Mouse (Mus musculus): ENCODE results near the gene Pml.
"Not testable (repeated sequence)": the region's sequence is repeated elsewhere in the genome, so short reads cannot be mapped to it uniquely, and the experiment has no call there.

The Pml gene

DNA sequence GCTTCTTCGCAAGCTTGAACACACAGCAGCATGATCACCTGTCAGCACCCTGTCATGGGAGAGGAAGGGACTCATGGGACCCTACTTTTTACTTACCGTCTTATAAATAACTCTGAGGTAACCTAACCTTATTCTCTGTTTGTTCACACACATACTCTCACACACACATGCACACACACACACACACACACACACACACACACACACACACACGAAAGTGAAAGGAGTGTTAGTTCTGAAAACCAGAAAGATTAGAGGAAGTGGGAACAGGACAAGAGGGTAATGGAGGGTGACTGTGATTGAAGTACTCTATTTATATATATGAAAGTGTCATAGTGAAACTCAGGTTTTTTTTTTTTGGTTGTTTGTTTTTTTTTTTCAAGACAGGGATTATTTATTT is 21.5 kb upstream of the Pml start:
- no peak for DNase-seq

DNA sequence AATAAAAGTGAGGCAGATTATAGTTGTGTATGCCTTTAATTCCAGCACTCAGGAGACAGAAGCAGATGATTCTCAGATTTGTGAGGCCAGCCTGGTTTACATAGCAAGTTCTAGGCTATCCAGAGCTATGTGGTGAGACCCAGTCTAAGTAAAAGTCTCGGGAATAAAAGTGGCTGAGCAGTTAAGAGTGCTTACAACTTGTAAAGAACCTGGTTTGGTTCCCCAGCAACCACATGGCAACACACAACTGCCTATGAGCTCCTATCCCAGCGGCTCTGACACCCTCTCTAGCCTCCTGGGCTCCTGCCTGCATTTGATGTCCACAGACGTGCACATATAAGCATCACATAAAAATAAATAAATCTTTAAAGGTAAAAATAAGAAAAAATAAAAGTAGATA is 20.5 kb upstream of the Pml start:
- DNase-seq, result no peak

DNA sequence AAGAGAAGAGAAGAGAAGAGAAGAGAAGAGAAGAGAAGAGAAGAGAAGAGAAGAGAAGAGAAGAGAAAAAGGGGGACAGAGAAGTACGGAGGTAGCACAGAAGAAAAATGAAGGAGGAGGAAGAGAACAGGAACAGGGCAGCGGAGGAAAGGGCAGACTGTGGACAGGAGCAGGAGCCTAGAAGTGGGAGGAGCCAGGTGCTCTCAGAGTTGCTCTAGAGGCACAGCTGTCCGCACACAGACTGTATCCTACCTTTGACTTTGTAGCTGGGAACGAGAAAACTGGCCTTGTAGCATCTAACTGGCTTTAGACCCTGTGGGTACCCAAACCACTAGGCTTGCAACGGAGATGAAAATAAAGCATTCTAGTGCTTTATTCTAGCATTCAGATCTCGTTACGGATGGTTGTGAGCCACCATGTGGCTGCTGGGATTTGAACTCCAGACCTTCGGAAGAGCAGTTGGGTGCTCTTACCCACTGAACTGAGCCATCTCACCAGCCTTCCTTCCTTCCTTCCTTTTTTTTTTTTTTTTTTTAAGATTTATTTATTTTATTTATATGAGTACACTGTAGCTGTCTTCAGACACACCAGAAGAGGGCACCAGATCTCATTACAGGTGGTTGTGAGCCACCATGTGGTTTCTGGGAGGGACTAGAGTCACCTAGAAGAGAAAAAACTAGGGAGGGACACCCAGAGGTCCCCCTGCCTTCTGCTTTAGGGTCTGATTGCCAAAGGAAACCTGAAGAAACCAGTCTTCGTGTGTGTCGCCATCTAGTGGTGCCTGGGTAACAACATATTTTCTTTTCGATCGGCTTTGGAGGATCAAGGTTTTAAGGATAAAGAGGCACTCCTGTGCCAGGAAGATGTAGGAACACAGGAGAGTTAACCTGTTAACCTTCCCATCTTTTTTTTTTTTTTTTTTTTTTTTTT is 19.1 kb upstream of the Pml start:
- peak; percentile 74 to 84 for DNase-seq

DNA sequence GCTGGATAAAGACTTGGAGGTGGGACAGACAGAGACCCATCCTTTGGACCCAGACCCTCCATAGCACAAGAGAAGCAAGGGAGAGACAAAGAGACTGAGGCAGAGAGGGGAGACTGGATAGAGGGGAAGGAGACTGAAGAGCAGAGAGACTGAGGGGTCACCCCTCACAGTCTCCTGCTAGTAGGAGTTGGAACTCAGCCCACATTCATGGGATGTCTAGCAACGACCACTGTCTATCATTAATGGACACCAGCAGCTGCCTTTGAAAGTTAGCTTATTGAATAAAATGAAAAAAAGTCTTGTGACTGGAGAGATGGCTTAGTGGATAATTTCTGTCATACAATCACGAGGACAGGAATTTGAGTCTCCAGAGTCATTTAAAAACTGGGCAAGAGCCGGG is 17.5 kb upstream of the Pml start:
- no peak for DNase-seq

DNA sequence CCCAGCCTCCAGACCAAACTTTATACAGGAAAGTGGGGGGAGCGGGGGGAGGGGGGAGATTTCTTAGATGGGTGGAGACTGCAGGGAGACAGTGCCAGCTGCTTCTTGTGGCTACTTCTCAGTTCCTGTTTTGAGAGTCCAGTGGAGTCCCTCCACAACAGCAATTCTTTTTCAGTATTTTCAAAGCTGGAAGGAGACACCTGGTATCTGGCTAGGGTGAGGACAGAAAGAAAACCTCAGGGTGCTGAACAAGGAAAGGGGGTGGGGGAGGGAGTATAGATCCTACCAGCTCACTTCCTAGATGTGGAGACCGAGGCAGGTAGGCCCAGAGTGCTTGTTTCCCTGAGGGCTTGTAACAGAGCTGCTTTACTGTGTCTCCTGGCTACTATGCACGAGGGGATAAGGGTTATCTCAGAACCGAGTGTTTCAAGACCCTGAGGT is 17.0 kb upstream of the Pml start:
- DNase-seq, result no peak

DNA sequence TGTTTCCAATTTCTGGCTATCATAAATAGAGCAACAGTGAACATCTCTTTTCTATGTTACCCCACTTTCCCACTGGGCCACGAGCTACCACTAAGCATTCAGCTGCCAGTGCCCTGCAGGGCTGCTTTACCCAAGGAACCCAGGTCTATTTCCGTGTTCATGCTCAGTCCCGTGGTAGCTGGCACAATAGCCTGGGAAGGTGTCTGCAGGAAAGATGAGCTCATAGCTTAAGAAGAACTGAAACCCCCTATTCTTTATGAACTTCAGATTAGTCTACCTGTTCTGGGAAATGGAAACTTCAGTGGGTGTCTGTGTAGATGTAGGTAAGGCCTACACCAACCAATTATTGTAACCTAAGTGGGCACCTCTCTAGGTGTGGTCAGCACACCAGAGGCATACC is 15.8 kb upstream of the Pml start:
- DNase-seq, result no peak

DNA sequence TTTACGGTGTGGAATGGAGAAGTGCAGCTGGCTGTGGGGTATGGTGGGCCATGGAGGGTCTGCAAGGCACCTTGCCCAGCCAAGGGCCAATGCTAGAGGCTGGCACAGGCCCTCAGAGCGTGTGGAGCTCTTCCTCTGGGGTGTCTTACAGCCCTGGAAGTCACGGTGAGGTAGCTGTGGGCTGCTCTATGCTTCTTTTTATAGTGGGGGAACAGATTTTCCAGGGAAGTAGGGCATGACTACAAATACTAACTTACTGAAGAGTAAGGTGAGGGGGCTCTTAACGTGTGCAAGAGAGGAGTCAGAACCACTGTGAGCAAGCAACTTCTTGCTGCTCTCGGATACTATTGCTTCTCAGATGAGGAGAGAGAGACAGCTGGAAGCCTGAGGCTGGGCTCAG is 12.9 kb upstream of the Pml start:
- no peak for DNase-seq

DNA sequence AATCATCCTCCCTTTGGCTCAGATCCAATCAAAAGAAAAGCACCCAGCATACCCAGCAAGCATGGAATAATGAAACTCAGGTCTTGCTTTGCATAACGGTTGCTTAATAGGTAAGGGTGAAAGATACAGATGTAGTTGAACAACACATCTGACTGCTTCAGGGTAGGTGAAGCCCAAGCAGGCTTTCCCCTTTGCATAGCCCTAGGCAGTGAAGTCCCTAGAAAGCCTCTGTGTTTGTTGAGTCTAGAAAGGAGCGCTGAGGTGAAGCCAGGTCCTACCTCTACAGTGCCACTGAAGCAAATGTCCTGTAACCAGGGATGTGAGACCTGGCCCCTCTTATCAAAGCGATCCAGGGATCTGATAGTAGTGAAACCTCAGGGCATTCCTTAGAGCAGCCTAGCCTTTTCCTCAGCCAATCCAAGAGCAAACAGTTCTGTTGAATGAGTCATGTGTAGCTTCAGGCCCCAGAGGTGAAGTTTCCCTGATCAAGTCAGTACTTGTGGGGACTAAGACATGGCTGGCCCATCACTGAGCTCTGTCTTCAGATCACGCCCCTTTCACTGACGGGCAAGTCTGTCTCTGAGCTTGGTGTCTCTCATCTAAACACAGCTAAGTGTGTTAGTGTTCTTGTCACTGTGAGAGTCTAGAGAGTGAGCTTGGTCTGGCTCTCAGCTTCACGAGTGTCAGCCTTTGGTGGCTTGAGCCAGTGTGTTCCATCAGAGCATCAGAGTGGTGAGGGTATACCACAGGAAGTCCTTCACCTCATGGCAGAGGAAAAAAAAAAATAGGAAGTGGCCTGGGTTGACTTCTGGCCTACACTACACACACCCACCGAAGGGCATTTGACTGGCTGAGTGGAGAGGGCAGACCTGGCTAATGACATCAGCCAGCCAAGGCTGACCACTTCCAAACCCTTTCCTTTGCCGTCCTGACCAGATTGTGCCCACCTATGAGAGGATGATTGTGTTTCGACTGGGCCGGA is 6.4 kb upstream of the Pml start:
- DNase-seq, result no peak

DNA sequence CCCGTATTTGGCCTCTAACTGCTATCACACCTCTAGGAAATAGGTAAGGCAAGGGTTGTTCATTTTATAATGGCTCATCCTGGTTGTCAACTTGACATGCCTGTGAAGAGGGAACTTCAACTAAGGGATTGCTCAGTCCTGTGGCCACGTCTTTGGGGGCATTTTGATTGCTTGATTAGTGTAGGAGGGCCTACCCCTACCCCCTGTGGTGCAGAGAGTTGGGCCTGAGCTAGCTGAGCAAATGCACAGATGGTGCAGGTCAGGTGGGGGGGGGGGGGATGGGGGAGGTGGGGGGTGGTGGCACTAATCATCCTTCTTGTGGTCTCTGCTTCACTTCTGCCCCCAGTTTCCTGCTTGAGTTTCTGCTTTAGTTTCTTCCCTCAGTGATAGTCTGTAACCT is 5.5 kb upstream of the Pml start:
- peak in 1 of 2 experiments; percentile 38 for DNase-seq

DNA sequence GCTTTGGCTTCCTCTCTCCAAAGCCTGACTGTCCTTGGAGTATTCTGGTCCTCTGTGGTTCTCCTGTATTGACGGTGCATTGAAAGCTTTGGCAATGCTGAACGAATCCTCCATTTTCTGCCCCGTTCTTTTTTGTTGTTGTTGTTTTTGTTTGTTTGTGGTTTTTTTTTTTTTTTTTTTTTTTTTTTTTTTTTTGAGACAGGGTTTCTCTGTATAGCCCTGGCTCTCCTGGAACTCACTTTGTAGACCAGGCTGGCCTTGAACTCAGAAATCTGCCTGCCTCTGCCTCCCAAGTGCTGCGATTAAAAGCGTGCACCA is 4.2 kb upstream of the Pml start:
- not testable (repeated sequence) for DNase-seq

DNA sequence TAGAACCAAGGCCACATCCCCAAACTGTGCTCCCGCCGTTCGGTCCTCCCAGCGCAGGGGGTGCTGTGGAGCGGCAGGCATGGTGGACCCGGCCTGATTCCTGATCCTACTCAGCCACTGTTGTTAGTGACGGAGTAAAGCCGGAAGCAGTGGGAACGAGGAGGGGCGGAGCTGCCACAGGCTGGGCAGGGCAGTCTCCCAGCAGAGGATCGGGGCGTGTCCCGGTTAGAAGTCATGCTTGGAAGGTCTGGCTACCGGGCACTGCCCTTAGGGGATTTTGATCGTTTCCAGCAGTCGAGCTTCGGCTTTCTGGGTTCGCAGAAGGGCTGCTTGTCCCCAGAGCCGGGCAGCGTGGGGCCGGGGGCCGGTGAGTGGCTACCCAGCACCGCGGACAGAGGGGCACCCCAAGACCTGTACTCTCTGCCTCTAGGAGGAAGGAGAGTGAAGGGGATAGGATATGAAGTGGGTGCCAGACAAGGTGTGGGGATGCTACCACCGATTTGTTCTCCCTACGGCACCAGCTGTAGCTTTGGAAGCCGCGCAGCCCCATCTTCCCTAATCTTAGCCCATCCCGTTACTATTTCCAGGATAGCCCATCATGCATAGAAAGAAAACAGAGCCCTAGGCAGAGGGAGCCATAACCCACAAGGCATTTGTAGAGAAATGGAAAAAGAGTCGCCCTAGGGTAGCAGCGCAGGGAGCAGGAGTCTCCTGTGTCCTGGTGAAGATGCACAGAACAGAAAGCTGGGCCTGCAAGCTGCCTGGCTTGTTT is 3.6 kb upstream of the Pml start, which contains the start of gene Stoml1:
Stoml1 (plus strand) TSS at position 132 of the 772 bp plus-strand sequence.
- DNase-seq, result peak; percentile 95

DNA sequence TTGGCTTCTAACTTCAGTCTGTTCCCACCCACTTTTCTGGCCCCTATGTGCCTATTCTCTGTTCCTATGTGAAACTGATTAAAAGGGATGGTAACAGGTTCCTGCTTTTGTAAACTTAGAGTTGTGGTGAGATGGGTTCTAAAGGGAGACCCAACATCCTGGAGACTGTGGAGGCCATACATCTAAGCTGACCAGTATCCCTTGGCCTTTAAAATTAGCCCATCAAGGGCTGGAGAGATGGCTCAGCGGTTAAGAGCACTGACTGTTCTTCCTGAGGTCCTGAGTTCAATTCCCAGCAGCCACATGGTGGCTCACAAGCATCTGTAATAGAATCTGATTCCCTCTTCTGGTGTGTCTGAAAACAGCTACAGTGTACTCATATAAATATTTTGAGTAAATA is 1.1 kb upstream of the Pml start:
- DNase-seq, result not testable (repeated sequence)

DNA sequence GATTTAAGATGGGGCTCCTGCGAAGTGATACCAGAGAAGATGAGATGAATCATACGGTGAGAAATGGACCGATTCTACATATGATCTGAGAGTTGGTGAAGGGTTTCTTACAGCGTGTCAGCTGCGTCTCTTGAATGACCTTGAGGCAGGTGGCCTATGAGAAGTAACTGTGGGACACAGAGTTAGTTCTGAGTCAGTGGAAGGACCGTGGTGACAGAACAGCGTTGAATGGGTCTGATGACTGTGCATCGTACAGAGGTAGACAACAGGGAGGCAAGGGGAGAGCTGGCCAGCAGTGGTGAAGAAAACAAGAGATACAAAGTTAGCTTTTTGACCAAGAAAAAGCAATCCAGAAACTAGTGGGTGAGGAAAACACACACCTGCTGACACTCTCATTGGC is 736 bp upstream of the Pml start:
- no peak for DNase-seq

DNA sequence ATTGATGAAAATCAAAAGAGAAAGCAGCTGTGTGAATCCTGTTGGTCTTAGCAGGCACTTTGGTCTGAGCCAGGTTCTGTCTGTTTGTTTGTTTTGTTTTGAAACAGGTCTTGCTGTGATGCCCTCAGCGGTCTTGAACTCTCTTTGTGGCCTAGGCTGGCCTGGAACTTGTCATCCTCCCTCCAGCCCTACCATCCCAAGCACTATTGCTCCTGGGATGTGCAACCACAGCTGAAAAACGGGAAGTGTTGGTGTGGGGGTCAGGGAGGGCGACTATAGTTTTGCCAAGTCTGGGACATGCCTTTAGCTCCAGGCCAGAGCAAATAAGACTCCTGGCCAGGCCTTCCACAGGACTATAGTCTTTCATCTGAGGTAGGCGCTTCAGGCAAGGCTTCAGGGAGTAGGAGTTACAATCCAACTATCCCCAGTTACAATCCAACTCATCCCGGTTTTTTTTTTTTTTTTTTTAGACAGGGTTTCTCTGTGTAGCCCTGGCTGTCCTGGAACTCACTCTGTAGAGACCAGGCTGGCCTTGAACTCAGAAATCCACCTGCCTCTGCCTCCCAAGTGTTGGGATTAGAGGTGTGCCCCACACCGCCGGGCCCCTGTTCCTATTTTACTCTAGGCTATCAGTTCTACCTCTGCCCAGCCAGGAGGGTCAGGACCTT is 706 bp downstream of the Pml start:
- DNase-seq, result no peak

DNA sequence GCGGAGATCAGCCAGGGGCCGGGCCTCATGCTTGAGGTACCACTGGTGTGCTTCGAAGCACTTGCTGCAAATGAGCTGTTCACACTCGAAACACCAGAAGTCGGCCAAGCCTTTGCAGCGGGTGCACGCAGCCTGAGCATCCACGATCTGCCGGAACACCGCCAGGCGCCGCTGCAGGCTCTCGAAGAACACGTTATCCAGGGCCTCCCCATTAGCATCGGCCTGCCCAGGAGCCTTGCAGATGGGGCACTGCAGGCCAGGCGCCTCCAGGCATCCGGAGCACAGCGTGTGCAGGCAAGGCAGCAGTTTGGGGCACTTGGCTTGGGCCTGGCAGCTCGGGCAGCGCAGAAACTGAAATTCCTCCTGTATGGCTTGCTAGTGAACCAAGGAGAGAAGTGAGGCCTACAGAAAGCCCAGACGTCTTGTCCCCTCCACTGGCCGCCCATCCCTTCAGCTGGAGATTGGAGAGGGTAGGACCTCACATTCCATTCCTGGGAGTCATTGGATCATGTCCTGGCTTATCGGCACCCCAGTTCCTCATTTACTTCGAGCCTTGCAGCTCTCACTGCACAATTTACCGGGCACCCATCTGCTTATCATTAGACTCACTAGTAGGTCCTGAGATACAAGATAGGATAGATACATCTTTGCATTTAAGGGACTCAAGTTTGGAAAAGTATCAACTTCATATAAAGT is 2.4 kb downstream of the Pml start:
- DNase-seq, result peak; percentile 85 to 88

DNA sequence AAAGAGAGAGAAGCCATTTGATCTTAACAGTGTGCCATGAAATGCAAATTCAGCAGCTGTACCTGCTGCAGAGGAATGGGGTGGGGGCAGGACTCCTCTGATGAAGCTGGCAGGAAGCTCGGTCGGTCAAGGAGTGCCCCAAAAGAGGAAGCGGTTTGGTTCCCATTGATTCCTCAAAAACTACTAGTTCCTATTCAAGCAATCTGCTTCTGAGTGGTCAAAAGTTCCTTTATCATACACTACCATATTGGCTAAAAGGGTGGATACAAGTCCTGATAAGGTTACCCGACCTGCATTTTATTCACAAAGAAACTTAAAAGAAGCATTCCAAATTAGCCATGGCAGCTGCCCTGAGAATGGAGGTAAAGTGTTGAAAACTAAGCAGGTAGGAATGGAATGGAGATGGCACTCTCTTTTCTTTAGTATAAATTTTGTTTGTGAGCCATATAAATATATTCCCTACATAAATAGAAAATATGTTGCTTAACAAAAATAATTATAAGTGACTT is 3.4 kb downstream of the Pml start:
- DNase-seq, result no peak

DNA sequence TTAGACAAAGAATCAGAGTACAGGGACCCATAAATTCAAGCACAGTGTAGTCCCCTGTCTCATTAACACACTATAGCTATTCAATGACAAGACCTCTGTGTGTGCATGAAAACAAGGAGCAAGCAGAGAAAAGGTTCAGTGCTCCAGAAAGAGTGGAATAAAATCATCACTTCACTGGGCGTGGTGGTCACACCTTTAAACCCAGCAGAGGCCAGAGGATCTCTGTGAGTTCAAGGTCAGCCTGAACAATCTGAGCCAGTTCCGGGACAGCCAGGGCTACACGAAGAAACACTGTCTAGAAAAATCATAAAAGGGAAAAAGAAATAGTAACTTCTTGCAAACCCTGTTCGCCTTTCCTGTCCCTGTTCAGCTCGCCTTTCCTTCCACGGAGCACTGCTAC is 5.9 kb downstream of the Pml start:
- DNase-seq, result no peak

DNA sequence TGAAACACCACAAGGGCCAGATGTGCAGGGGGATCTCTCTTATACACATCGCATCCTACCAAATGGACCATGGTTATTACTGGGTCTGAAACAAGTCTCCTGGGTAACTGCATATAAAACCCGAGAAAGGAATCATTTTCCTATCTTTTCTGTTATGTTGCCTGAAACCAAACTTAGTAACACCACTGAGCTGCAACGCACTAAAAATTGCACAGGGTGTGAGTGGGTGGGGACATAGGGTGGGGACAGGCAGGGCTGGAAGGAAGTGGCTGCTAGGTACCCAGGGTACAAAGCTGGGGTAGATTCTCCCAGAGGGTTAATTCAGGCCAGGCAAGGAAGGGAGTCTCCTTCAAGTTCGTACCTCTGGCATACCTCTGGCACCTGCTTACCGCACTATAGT is 6.9 kb downstream of the Pml start:
- DNase-seq, result no peak

DNA sequence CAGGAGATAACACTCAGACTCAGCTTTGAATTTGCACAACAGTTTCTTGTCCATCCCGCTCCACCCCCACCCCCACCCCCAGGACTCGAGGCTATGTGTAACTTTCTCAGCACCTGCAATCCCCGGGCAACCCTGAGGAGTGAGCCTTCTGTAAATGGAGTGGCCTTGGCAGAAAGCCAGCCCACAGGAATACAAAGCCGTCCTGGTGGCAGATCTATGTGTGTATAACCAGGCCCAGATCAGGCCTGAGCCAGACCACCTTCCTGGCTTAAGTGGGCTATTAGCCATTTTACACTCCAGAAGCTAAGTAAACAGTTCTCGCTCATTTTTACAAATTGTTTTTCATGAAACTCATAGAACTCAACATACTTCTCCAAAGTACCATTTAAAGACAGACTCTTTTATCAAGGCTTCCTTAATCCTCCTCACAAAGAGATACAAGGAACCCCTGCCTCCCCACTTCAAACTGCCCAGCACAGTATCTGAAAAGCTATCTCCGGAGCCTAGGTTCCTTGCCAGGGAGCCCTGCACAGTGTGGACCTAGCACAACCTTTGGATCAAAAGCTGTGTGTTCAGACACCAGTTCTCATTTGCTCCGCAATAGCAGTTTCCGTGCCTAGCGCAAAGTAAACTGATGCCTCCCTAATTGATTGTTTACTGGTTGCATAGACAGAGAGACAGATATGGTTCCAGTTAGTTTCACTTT is 7.7 kb downstream of the Pml start:
- peak; percentile 54 to 64 for DNase-seq

DNA sequence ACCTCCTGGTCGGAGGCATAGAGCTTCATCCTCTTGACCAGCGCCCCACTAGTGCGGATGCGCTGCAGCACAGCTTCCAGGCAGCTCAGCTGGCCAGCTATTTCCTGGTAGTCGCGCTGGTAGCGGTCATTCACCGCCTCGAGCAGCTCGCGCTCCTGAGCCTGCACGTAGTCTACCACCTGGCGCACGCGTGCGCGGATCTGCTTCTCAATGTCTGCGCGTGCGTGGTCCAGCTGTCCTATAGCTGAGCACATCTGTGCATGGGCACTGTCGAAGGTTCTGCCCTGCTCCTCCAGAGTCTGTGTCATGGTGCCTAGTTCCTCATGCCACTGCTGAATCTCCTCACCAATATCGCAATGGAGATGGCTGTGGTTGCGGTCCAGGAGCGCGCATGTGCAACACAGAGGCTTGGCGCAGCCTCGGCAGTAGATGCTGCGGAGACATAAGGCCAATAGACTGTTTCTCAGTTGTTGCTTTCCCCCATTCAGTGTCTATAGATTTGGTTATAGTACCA is 15.0 kb downstream of the Pml start:
- DNase-seq, result no peak

DNA sequence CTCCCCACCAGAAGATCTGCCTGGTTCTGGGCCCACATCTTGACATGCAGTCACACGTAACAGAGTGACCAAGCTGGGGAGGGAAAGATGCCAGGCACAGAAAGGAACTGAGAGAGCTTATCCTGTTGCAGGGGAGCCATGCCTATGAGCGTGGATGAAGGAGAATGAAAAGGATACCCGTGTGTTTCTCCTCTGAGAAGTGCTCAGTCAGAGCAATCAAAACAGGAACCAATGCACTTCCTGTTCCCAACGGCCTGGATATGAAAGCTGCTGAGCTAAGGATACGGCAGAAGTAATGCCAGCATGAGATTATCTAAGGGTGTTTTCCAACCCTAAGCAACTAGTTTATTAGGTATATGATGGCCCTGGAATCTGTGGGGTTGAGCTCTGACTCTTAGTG is 17.2 kb downstream of the Pml start:
- no peak for DNase-seq

Measured in cerebellum, postnatal 14 days (tissue).